Mouse (Mus musculus) stomach, postnatal 0 days (tissue): ENCODE data around the gene Fam219a.
A peak's percentile ranks its signal among the peaks of the same experiment; 100 is the strongest.

Experiments used
- CTCF ChIP-seq: IDR thresholded peaks from 2 replicates; pipeline ENCODE4 v1.5.1; 2016; ENCODE audit warnings: antibody characterized with exemption, low read depth, mild to moderate bottlenecking, moderate library complexity
- EP300 ChIP-seq: optimal IDR thresholded peaks from 2 replicates; pipeline ENCODE3; 2016; ENCODE audit warnings: antibody characterized with exemption

GRCm38 (mm10) chr4:41481601-41482017 lies 87.7 kb downstream of the Fam219a start:
- TF ChIP-seq CTCF (peak; percentile 43; the same call in 1 of the 2 replicates), EP300 (no peak)
